Mouse (Mus musculus) liver, embryonic 12.5 days (tissue): ENCODE data around the gene Dek. TPM values are rescaled to one million over a fixed set of nuclear protein-coding genes. Genes with fewer than 3 reads are reported as not detected.

Experiments used
- ATAC-seq: fragments of 200-750 bp; cut with Nextera tagmentation; 2 replicates; pipeline ENCODE4 v1.8.0; 2017; ENCODE audit warnings: moderate number of reproducible peaks, mild to moderate bottlenecking, moderate library complexity
- H3K27ac ChIP-seq: fragments of 300-500 bp; sonication (generic); 2 replicates; pipeline ENCODE4 v1.5.1; 2016; ENCODE audit warnings: mild to moderate bottlenecking
- H3K27me3 ChIP-seq: fragments of 300-500 bp; sonication (generic); replicated peaks from 2 replicates; pipeline ENCODE4 v1.6.1; 2016; ENCODE audit warnings: mild to moderate bottlenecking, moderate library complexity
- H3K36me3 ChIP-seq: fragments of 300-500 bp; sonication (generic); 2 replicates; pipeline ENCODE4 v1.6.1; 2016; ENCODE audit warnings: mild to moderate bottlenecking, moderate library complexity
- H3K4me1 ChIP-seq: fragments of 300-500 bp; sonication (generic); 2 replicates; pipeline ENCODE4 v1.6.1; 2016
- H3K4me2 ChIP-seq: fragments of 300-500 bp; sonication (generic); 2 replicates; pipeline ENCODE4 v1.6.1; 2016; ENCODE audit warnings: mild to moderate bottlenecking, moderate library complexity
- H3K4me3 ChIP-seq: fragments of 300-500 bp; sonication (generic); 2 replicates; pipeline ENCODE4 v1.5.1; 2016; ENCODE audit warnings: mild to moderate bottlenecking, moderate library complexity
- H3K9ac ChIP-seq: fragments of 300-500 bp; sonication (generic); 2 replicates; pipeline ENCODE4 v1.6.1; 2016; ENCODE audit warnings: mild to moderate bottlenecking, moderate library complexity
- H3K9me3 ChIP-seq: fragments of 300-500 bp; sonication (generic); replicated peaks from 2 replicates; pipeline ENCODE4 v1.6.1; 2016; ENCODE audit warnings: mild to moderate bottlenecking, moderate library complexity
- WGBS: fragments of 180-500 bp; shearing (Covaris S2); methylation state at CpG from one replicate; pipeline ENCODE4 v1.1.7; 2016; ENCODE audit not compliant: insufficient replicate concordance; 5-methylcytosine and 5-hydroxymethylcytosine counted together
- polyA plus RNA-seq: library from polyadenylated mRNA; unstranded; fragments of >200 nt; fragmentation: Nextera tagmentation; extraction: Ambion mirVana; gene quantifications from 2 replicates; pipeline ENCODE4 v1.2.1, GENCODE M21; 2016

Gene Dek
- polyA plus RNA-seq, 1 experiment from 2014 or later: 421 TPM

- no peaks in the 10 kb centered on the region for H3K27me3 ChIP-seq
- peak overlapping the region; percentile 100 for H3K27ac ChIP-seq
- ATAC-seq: no peak
- peaks cover 68% of the 10 kb centered on the region for H3K4me1 ChIP-seq
- H3K9me3 ChIP-seq: no peaks in the 10 kb centered on the region
- WGBS: under 1% methylated on average over 20 of the region's 20 CpGs
- H3K9ac ChIP-seq: peak overlapping the region; percentile 99
- H3K4me3 ChIP-seq: peak overlapping the region; percentile 99
- peaks cover 22% of the 10 kb centered on the region for H3K36me3 ChIP-seq
- peak overlapping the region; percentile 80 for H3K4me2 ChIP-seq
These were observed 533 bp upstream of the Dek start for GRCm38 (mm10) chr13:47106580-47106888.

- ATAC-seq: no peak
- Histone ChIP-seq H3K9ac (peak overlapping the region; percentile 99), H3K36me3 (peaks cover 36% of the 10 kb centered on the region), H3K27ac (peak overlapping the region; percentile 100), H3K9me3 (no peaks in the 10 kb centered on the region), H3K4me2 (peak overlapping the region; percentile 80), H3K4me1 (peaks cover 62% of the 10 kb centered on the region), H3K4me3 (peak overlapping the region; percentile 99), H3K27me3 (no peaks in the 10 kb centered on the region)
- WGBS: 0% methylated on average over 25 of the region's 25 CpGs
These were observed 1.0 kb downstream of the Dek start for GRCm38 (mm10) chr13:47104856-47105541.

- ATAC-seq: no peak
- H3K27ac ChIP-seq: peak overlapping the region; percentile 70
- H3K9ac ChIP-seq: peak overlapping the region; percentile 99
These were observed 1.9 kb downstream of the Dek start for GRCm38 (mm10) chr13:47104146-47104545.

DNA sequence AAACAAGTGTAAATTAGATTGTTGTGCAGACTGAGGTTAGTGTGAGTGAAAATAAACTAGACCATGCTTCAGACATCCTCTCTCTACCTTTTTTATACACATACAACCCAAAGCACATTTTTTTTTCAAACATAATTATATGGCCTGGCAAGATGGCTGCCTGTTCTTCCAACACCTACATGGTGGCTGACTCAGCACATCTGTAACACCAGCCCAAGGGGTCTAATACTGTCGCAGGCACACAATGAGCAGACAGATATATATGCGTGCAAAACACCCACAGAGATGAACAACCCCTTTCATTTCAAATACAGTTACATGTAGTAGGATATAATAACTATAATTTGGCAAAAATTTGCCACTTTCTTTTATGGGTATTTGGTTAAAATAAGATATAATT lies 5.4 kb downstream of the Dek start:
- ATAC-seq: no peak
- Histone ChIP-seq H3K9me3 (no peaks in the 10 kb centered on the region), H3K27me3 (no peaks in the 10 kb centered on the region), H3K4me3 (no peak overlapping the region), H3K4me2 (no peak overlapping the region; the same call in 1 of the 2 replicates), H3K27ac (no peak overlapping the region), H3K9ac (no peak overlapping the region), H3K4me1 (peaks cover 32% of the 10 kb centered on the region), H3K36me3 (peaks cover 80% of the 10 kb centered on the region)
- WGBS: 78% methylated on average over 2 of the region's 2 CpGs

More at GRCm38 (mm10) chr13:47104146-47104545, 1.9 kb downstream of the Dek start:
- no peaks in the 10 kb centered on the region for H3K27me3 ChIP-seq
- H3K4me2 ChIP-seq: peak overlapping the region; percentile 80
- peaks cover 54% of the 10 kb centered on the region for H3K4me1 ChIP-seq
- 21% methylated on average over 2 of the region's 2 CpGs for WGBS
- peaks cover 44% of the 10 kb centered on the region for H3K36me3 ChIP-seq
- peak overlapping the region; percentile 99 for H3K4me3 ChIP-seq
- H3K9me3 ChIP-seq: no peaks in the 10 kb centered on the region

- H3K36me3 ChIP-seq: peaks cover 92% of the 10 kb centered on the region
- no peaks in the 10 kb centered on the region for H3K27me3 ChIP-seq
- H3K9me3 ChIP-seq: no peaks in the 10 kb centered on the region
- no peak overlapping the region for H3K4me3 ChIP-seq
- no peak for ATAC-seq
- no peak overlapping the region for H3K9ac ChIP-seq
- H3K27ac ChIP-seq: no peak overlapping the region
- H3K4me2 ChIP-seq: no peak overlapping the region
- WGBS: 80% methylated on average over 7 of the region's 7 CpGs
- peaks cover 31% of the 10 kb centered on the region for H3K4me1 ChIP-seq
These were observed 6.7 kb downstream of the Dek start for GRCm38 (mm10) chr13:47099265-47099664.

DNA sequence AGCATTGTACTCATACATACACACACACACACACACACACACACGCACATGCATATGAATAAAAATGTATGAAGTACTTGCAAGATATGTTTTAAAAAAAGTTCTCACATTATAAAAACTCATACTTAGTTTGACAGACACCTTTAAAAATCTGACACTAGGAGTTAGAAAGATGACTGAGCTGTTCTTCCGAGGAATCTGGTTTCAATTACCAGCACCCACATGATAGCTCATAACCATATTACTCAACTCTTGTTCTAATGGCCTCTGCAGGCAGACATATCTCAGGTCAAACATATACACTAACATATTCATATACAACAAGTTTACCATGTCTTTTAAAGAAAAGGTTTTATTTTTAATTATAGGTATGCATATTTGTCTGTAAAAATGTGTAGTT lies 9.4 kb downstream of the Dek start:
- 91% methylated on average over 2 of the region's 2 CpGs for WGBS
- Histone ChIP-seq H3K27me3 (no peaks in the 10 kb centered on the region), H3K36me3 (peaks cover 96% of the 10 kb centered on the region), H3K4me1 (peaks cover 12% of the 10 kb centered on the region), H3K4me3 (no peak overlapping the region), H3K4me2 (no peak overlapping the region), H3K9me3 (no peaks in the 10 kb centered on the region), H3K27ac (no peak overlapping the region), H3K9ac (no peak overlapping the region)
- no peak for ATAC-seq

GRCm38 (mm10) chr13:47093791-47094190 lies 12.2 kb downstream of the Dek start:
- H3K4me2 ChIP-seq: no peak overlapping the region
- H3K27me3 ChIP-seq: no peaks in the 10 kb centered on the region
- H3K9ac ChIP-seq: no peak overlapping the region
- no peaks in the 10 kb centered on the region for H3K9me3 ChIP-seq
- H3K36me3 ChIP-seq: peaks cover 97% of the 10 kb centered on the region
- 0 out of 2 replicates have a peak, but pooled peaks cover 3% of the 10 kb centered on the region for H3K4me1 ChIP-seq
- no peak overlapping the region for H3K27ac ChIP-seq
- 93% methylated on average over 2 of the region's 2 CpGs for WGBS
- H3K4me3 ChIP-seq: no peak overlapping the region
- no peak for ATAC-seq

DNA sequence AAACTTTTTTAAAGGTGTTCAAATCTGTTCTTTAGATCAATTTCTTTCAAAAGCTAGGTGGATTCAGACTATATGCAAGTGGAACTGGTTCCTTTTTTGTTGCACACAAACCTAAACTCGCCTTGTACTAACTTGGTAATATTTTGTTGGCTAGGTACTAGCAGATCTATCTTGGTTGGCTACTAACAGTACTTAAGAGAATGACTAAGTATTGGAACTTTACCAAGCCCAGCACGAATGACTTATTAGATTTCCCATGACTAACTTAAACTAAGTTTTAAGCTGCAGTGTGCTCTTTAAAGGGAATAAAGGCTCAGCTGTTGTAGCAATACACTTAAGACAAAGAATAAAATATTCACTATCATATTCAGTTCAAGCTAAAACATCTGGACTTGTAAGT lies 16.7 kb downstream of the Dek start:
- no peak for ATAC-seq
- Histone ChIP-seq H3K9ac (no peak overlapping the region), H3K4me3 (no peak overlapping the region), H3K4me2 (no peak overlapping the region), H3K4me1 (no peaks in the 10 kb centered on the region), H3K27me3 (no peaks in the 10 kb centered on the region), H3K27ac (no peak overlapping the region), H3K9me3 (no peaks in the 10 kb centered on the region), H3K36me3 (peaks cover 95% of the 10 kb centered on the region)
- WGBS: 86% methylated on average over 2 of the region's 2 CpGs

- Histone ChIP-seq H3K36me3 (peaks cover 93% of the 10 kb centered on the region), H3K4me2 (no peak overlapping the region), H3K4me1 (no peaks in the 10 kb centered on the region), H3K27ac (no peak overlapping the region), H3K9ac (no peak overlapping the region), H3K27me3 (no peaks in the 10 kb centered on the region), H3K4me3 (no peak overlapping the region), H3K9me3 (no peaks in the 10 kb centered on the region)
- 95% methylated on average over 1 of the region's 1 CpGs for WGBS
- ATAC-seq: no peak
These were observed 17.6 kb downstream of the Dek start for GRCm38 (mm10) chr13:47088433-47088832.

- no peaks in the 10 kb centered on the region for H3K4me1 ChIP-seq
- H3K27ac ChIP-seq: no peak overlapping the region
- peaks cover 46% of the 10 kb centered on the region for H3K36me3 ChIP-seq
- H3K9ac ChIP-seq: no peak overlapping the region
- no peaks in the 10 kb centered on the region for H3K27me3 ChIP-seq
- H3K9me3 ChIP-seq: no peaks in the 10 kb centered on the region; the same call in 1 of the 2 replicates
- H3K4me3 ChIP-seq: no peak overlapping the region
- H3K4me2 ChIP-seq: no peak overlapping the region
- 76% methylated on average over 4 of the region's 4 CpGs for WGBS
- ATAC-seq: no peak
These were observed 25.0 kb downstream of the Dek start for GRCm38 (mm10) chr13:47080905-47081505.

GRCm38 (mm10) chr13:47078799-47079198 lies 27.2 kb downstream of the Dek start:
- no peaks in the 10 kb centered on the region for H3K4me1 ChIP-seq
- no peak overlapping the region for H3K9ac ChIP-seq
- WGBS: 56% methylated on average over 5 of the region's 5 CpGs
- no peak overlapping the region for H3K4me3 ChIP-seq
- H3K4me2 ChIP-seq: no peak overlapping the region
- H3K36me3 ChIP-seq: peaks cover 34% of the 10 kb centered on the region
- H3K9me3 ChIP-seq: no peaks in the 10 kb centered on the region; the same call in 1 of the 2 replicates
- no peak for ATAC-seq
- no peaks in the 10 kb centered on the region for H3K27me3 ChIP-seq
- no peak overlapping the region for H3K27ac ChIP-seq

DNA sequence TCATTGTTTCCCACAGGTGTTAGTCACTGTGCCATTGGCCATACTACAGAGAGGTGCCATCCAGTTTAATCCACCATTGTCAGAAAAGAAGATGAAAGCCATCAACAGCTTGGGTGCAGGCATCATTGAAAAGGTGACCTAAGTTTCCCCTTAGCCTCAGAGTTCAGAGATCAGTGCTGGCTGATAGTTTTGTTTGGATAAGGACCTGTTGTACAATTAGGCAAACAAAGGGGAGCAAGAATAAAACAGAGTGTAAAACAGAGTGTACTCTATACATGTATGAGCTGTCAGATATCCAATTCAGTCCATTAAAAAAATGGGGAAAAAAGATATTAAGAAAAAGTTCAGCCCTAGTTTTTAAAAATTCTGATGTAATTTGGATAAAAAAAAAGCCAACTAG lies 28.6 kb downstream of the Dek start:
- peaks cover 23% of the 10 kb centered on the region for H3K36me3 ChIP-seq
- no peak overlapping the region for H3K4me2 ChIP-seq
- no peak overlapping the region for H3K9ac ChIP-seq
- no peak for ATAC-seq
- no peaks in the 10 kb centered on the region; the same call in 1 of the 2 replicates for H3K9me3 ChIP-seq
- H3K27me3 ChIP-seq: no peaks in the 10 kb centered on the region
- no peak overlapping the region for H3K4me3 ChIP-seq
- no peaks in the 10 kb centered on the region for H3K4me1 ChIP-seq
- H3K27ac ChIP-seq: no peak overlapping the region
